Mouse (Mus musculus) lung, embryonic 16.5 days (tissue): Measurements from ENCODE around the gene Clasp1. TPM values are rescaled to one million over a fixed set of nuclear protein-coding genes. Genes with fewer than 3 reads are reported as not detected.

Experiments used
- ATAC-seq: fragments of 200-750 bp; cut with Nextera tagmentation; 2 replicates; pipeline ENCODE4 v1.8.0; 2017; ENCODE audit warnings: low read depth, mild to moderate bottlenecking, moderate library complexity
- H3K27ac ChIP-seq: fragments of 300-500 bp; sonication (generic); 2 replicates; pipeline ENCODE4 v1.5.1; 2014; ENCODE audit warnings: mild to moderate bottlenecking, control low read depth, low read length
- H3K27me3 ChIP-seq: fragments of 300-500 bp; sonication (generic); 2 replicates; pipeline ENCODE4 v1.6.1; 2014; ENCODE audit warnings: low read depth, low read length, mixed read lengths; ENCODE audit not compliant: control insufficient read depth, insufficient read depth
- H3K36me3 ChIP-seq: fragments of 300-500 bp; sonication (generic); 2 replicates; pipeline ENCODE4 v1.6.1; 2014; ENCODE audit warnings: low read length; ENCODE audit not compliant: control insufficient read depth, insufficient read depth
- H3K4me1 ChIP-seq: fragments of 300-500 bp; sonication (generic); replicated peaks from 2 replicates; pipeline ENCODE4 v1.6.1; 2014; ENCODE audit warnings: low read length, mixed read lengths; ENCODE audit not compliant: control insufficient read depth, insufficient read depth
- H3K4me2 ChIP-seq: fragments of 300-500 bp; sonication (generic); 2 replicates; pipeline ENCODE4 v1.6.1; 2014; ENCODE audit warnings: low read depth, low read length, control low read depth
- H3K4me3 ChIP-seq: fragments of 300-500 bp; sonication (generic); 2 replicates; pipeline ENCODE4 v1.5.1; 2014; ENCODE audit warnings: mild to moderate bottlenecking, low read length, control low read depth
- H3K9ac ChIP-seq: fragments of 300-500 bp; sonication (generic); 2 replicates; pipeline ENCODE4 v1.6.1; 2014; ENCODE audit warnings: low read length, control low read depth
- H3K9me3 ChIP-seq: fragments of 300-500 bp; sonication (generic); 2 replicates; pipeline ENCODE4 v1.6.1; 2016; ENCODE audit warnings: low read length; ENCODE audit not compliant: control insufficient read depth
- WGBS: fragments of 180-500 bp; shearing (Covaris S2); extraction: QIAGEN DNeasy Blood & Tissue Kit; methylation state at CpG from one replicate; pipeline ENCODE4 v1.1.7; 2014; 5-methylcytosine and 5-hydroxymethylcytosine counted together
- polyA plus RNA-seq: library from polyadenylated mRNA; unstranded; fragments of >200 nt; fragmentation: Nextera tagmentation; extraction: Ambion mirVana; gene quantifications from 2 replicates; pipeline ENCODE4 v1.2.1, GENCODE M21; 2015

Gene Clasp1
- polyA plus RNA-seq, 1 experiment from 2014 or later, result 37.6 TPM

DNA sequence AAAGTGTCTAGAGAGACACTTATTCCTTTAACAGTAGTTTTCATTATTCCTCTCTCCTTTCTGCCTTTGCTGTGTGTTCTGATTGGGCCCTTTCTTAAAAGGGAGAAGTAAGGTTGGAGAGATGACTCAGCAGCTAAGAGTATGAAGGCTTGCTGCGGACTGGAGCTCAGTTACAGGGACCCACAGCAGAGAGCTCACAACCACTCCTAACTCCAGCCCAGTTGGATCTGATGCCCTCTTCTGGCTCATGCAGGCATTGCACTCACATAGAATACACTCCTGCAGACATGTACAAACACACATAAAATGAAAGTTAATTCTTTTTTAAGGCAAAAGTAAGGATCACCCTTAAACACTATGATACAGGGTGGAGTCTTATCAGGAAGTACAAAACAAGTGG is 140.4 kb downstream of the Clasp1 start:
- Histone ChIP-seq H3K9me3 (0 out of 2 replicates have a peak, but pooled peaks cover 4% of the 10 kb centered on the region), H3K9ac (no peak overlapping the region), H3K4me1 (no peaks in the 10 kb centered on the region), H3K36me3 (peaks cover 50% of the 10 kb centered on the region), H3K4me3 (no peak overlapping the region), H3K27me3 (no peaks in the 10 kb centered on the region), H3K27ac (no peak overlapping the region), H3K4me2 (no peak overlapping the region)
- ATAC-seq, result no peak
- WGBS, result 100% methylated on average over 1 of the region's 1 CpGs

DNA sequence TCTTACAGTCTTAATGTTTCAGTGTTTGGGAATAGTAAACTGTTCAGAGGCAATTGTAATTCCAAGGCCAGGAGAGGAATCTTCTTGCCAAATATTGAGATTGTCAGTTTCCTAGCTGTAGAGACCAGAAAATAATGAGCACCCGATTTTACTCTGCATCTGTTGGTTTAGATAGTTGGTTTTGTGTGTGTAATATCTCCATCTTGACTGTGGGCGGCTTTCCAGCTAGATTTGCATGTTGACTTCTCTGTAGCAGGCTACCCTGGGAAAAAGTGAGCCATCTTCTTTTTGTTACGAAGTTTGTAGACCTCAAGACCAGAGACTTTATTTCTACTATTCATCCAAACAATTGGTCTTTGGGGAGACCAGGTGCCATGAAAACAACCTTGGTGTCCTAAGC is 142.4 kb downstream of the Clasp1 start:
- Histone ChIP-seq H3K27ac (no peak overlapping the region), H3K27me3 (no peaks in the 10 kb centered on the region), H3K4me2 (no peak overlapping the region), H3K9ac (no peak overlapping the region), H3K9me3 (0 out of 2 replicates have a peak, but pooled peaks cover 4% of the 10 kb centered on the region), H3K4me1 (no peaks in the 10 kb centered on the region), H3K4me3 (no peak overlapping the region), H3K36me3 (peaks cover 53% of the 10 kb centered on the region)
- 88% methylated on average over 3 of the region's 3 CpGs for WGBS
- no peak for ATAC-seq

DNA sequence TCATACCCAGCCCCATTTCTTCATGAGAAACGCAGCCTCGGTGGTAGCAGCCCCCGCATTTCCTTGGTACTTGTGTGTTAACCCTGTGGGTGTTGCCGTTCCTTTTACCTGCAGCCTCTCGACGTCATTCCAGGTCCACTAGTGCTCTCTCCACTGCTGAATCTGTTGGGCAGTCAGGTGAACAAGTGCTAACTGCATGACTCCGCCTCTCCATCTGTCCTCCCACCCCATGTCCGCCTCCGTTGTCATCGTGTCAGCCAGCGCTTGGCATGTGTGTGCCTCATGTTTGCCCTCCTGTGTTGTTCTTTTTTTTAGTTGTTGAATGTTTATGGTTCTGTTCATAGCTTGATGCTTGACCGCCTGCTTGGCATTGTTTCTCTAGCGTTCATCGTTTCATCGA is 147.2 kb downstream of the Clasp1 start:
- Histone ChIP-seq H3K9me3 (no peaks in the 10 kb centered on the region), H3K4me2 (no peak overlapping the region), H3K4me1 (no peaks in the 10 kb centered on the region), H3K27ac (no peak overlapping the region), H3K27me3 (no peaks in the 10 kb centered on the region), H3K4me3 (no peak overlapping the region), H3K9ac (no peak overlapping the region), H3K36me3 (peaks cover 27% of the 10 kb centered on the region)
- ATAC-seq, result no peak
- 87% methylated on average over 15 of the region's 15 CpGs for WGBS

DNA sequence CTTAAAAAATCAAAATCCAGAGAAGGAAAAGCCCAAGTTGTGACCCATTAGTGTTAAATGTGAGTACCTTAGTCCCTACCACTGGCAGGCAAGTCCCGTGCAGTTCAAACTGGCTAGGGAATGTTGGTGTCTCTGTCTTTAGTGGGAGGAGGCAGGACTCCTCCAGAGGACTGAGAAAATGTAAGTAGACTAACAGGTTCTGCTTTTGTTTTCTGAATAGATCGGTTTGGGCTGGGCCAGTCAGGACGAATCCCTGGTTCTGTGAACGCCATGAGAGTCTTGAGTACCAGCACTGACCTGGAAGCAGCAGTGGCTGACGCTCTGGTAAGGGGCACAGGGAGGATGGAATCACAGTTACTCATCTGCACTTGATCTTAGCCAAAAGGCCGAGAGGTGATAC is 150.2 kb downstream of the Clasp1 start:
- 85% methylated on average over 6 of the region's 6 CpGs for WGBS
- Histone ChIP-seq H3K4me1 (no peaks in the 10 kb centered on the region), H3K9ac (no peak overlapping the region), H3K27ac (no peak overlapping the region), H3K9me3 (no peaks in the 10 kb centered on the region), H3K4me2 (no peak overlapping the region), H3K4me3 (no peak overlapping the region), H3K36me3 (peaks cover 28% of the 10 kb centered on the region), H3K27me3 (no peaks in the 10 kb centered on the region)
- no peak for ATAC-seq

DNA sequence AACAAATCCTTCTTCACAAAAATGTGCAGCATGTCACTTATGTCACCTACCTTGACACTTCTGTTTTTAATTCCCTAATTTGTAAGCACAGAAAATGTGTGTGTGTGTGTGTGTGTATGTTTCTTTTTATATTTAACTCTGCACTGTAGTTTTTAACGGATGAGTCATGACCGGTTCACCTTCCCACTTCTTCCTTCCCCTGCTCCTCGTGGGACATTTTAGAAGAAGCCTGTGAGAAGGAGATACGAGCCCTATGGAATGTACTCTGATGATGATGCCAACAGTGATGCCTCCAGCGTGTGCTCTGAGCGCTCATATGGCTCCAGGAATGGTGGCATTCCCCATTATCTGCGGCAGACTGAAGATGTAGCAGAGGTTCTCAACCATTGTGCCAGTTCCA is 154.0 kb downstream of the Clasp1 start:
- Histone ChIP-seq H3K4me1 (no peaks in the 10 kb centered on the region), H3K27ac (no peak overlapping the region), H3K9me3 (no peaks in the 10 kb centered on the region), H3K27me3 (no peaks in the 10 kb centered on the region), H3K36me3 (peaks cover 34% of the 10 kb centered on the region), H3K4me3 (no peak overlapping the region), H3K4me2 (no peak overlapping the region), H3K9ac (no peak overlapping the region)
- WGBS, result 92% methylated on average over 7 of the region's 7 CpGs
- ATAC-seq, result no peak

DNA sequence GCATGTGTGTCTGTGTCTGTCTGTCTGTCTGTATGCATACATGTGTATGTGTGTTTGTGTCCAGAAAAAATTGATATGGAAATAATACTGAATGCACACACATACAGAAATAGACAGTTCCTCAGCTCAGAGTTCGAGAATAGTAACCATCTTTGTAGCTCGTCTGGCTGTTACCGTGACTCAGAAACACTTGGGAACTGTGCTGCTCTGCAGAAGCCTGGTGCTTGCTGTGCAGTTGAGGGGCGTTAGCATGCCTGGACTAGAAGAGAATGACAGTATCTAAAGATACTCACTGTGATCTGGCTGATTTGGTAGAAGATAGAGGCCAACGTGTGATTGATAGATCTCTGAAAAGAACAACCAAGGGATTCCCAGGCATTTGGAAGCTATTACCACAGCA is 159.9 kb downstream of the Clasp1 start:
- H3K4me1 ChIP-seq, result no peaks in the 10 kb centered on the region
- ATAC-seq, result no peak
- H3K9ac ChIP-seq, result no peak overlapping the region
- H3K9me3 ChIP-seq, result no peaks in the 10 kb centered on the region
- H3K4me3 ChIP-seq, result no peak overlapping the region
- H3K27me3 ChIP-seq, result no peaks in the 10 kb centered on the region
- H3K36me3 ChIP-seq, result peaks cover 32% of the 10 kb centered on the region; the same call in 1 of the 2 replicates
- H3K27ac ChIP-seq, result no peak overlapping the region
- H3K4me2 ChIP-seq, result no peak overlapping the region
- WGBS, result 89% methylated on average over 5 of the region's 5 CpGs

DNA sequence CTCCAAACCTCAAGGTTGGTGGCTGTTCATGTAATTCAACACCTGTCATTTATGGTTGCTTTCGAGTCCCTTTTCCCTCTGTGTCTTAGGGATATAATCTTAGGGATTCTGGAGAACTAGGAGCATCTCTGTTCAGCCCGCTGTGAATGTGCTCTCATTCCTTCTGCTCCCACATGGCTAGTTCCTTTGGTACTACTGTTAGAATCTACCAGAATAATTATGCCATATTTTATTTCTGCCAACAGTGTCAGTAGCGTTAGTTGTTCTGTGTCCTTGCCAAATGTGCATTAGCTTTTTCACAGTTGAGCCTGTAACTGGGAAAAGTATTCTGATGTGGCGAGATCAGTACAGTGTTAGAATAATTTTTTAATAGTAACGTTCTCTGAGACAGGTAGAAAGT is 162.3 kb downstream of the Clasp1 start:
- Histone ChIP-seq H3K27ac (no peak overlapping the region; the same call in 1 of the 2 replicates), H3K4me1 (no peaks in the 10 kb centered on the region), H3K36me3 (peaks cover 29% of the 10 kb centered on the region; the same call in 1 of the 2 replicates), H3K9me3 (no peaks in the 10 kb centered on the region), H3K4me3 (no peak overlapping the region), H3K9ac (no peak overlapping the region), H3K4me2 (no peak overlapping the region), H3K27me3 (no peaks in the 10 kb centered on the region)
- WGBS, result 87% methylated on average over 5 of the region's 5 CpGs
- ATAC-seq, result no peak

DNA sequence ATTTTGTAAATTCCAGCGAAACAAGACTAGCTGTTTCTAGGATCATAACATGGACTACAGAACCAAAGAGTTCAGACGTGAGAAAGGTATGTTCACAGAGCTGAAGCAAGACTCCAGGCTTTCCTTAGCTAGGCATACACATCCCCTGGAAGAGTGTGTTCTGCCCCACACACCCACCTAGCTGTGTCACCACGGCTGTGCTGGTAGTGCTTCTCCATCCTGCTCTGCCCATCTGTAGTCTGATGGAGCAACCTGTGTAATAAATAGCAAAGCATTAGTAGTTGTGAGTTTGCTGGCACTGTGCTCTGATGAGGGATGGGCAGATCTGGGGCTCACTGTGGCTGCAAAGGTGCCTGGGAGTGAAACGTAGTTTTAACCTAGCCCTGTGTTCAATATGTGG is 163.2 kb downstream of the Clasp1 start:
- ATAC-seq, result no peak
- H3K9ac ChIP-seq, result no peak overlapping the region
- H3K4me1 ChIP-seq, result no peaks in the 10 kb centered on the region
- no peak overlapping the region for H3K4me3 ChIP-seq
- WGBS, result 86% methylated on average over 4 of the region's 4 CpGs
- no peak overlapping the region for H3K4me2 ChIP-seq
- no peak overlapping the region for H3K27ac ChIP-seq
- no peaks in the 10 kb centered on the region for H3K9me3 ChIP-seq
- H3K27me3 ChIP-seq, result no peaks in the 10 kb centered on the region
- peaks cover 27% of the 10 kb centered on the region; the same call in 1 of the 2 replicates for H3K36me3 ChIP-seq

DNA sequence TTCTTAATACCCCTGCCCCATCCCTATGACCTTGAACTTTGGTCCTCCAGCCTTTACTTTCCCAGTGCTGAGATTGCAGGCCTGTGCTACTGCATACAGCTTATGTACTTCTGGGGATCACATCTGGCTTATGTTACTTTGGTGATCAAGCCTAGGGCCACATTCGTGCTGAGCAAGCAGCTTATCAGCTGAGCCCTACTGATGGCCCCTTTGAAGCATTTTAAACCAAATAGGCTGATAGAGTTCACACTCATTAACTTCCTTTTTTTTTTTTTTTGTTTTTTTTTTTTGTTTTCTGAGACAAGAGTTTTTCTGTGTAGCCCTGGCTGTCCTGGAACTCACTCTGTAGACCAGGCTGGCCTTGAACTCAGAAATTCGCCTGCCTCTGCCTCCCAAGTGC is 164.2 kb downstream of the Clasp1 start:
- Histone ChIP-seq H3K36me3 (peaks cover 20% of the 10 kb centered on the region; the same call in 1 of the 2 replicates), H3K4me3 (no peak overlapping the region), H3K9me3 (no peaks in the 10 kb centered on the region), H3K4me2 (no peak overlapping the region), H3K27ac (no peak overlapping the region), H3K27me3 (no peaks in the 10 kb centered on the region), H3K4me1 (no peaks in the 10 kb centered on the region), H3K9ac (no peak overlapping the region)
- no peak for ATAC-seq
- WGBS, result 73% methylated on average over 2 of the region's 2 CpGs

DNA sequence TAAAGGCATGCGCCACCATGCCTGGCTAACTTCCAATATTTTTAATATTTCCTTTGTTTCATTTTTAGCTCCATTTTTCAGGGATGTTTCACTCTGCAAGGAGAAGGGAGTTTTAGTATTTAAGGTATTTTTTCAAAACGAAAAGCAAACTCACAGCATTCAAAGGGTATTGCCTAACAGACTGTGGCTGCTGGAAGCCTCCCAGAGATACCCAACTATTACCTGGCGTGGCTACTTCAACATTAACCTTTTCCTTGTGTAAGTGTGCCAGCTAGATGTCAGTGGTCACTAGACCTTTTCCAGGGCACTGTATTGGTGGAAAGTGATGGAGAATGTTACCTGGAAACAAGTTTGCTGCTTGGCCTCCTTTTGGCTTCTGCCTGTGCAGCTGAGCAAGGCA is 164.6 kb downstream of the Clasp1 start:
- Histone ChIP-seq H3K9ac (no peak overlapping the region), H3K4me1 (no peaks in the 10 kb centered on the region), H3K27me3 (no peaks in the 10 kb centered on the region), H3K36me3 (peaks cover 18% of the 10 kb centered on the region; the same call in 1 of the 2 replicates), H3K9me3 (no peaks in the 10 kb centered on the region), H3K4me2 (no peak overlapping the region), H3K27ac (no peak overlapping the region), H3K4me3 (no peak overlapping the region)
- WGBS, result 82% methylated on average over 3 of the region's 3 CpGs
- no peak for ATAC-seq
